Mouse (Mus musculus): Measurements from ENCODE around the gene Srgap1. TPM values are rescaled to one million over a fixed set of nuclear protein-coding genes. Genes with fewer than 3 reads are reported as not detected.

Gene Srgap1
- polyA plus RNA-seq, 1 experiment from 2014 or later, result 8.2 TPM

- ATAC-seq (replicated peaks; ENCODE audit: insufficient number of reproducible peaks, low FRiP score, low TSS enrichment), result no peak
- no peak overlapping the region for H3K27ac ChIP-seq (ENCODE audit: low read depth, low read length)
- no peak overlapping the region for H3K9ac ChIP-seq (ENCODE audit: low read depth, low read length)
- no peak overlapping the region for H3K4me2 ChIP-seq
- H3K9me3 ChIP-seq (replicated peaks; ENCODE audit: control insufficient read depth, low read length), result no peaks in the 10 kb centered on the region
- H3K4me3 ChIP-seq (ENCODE audit: low read depth, low read length), result no peak overlapping the region
- H3K36me3 ChIP-seq (ENCODE audit: control insufficient read depth, insufficient read depth, low read length), result no peaks in the 10 kb centered on the region
- H3K27me3 ChIP-seq (ENCODE audit: control insufficient read depth, insufficient read depth, low read length), result no peaks in the 10 kb centered on the region
- 71% methylated on average over 2 of the region's 2 CpGs for WGBS (ENCODE audit: insufficient replicate concordance)
- peaks cover 4% of the 10 kb centered on the region; the same call in 1 of the 2 replicates for H3K4me1 ChIP-seq (ENCODE audit: control insufficient read depth, insufficient read depth, low read length)
These were observed 188.2 kb downstream of the Srgap1 start for GRCm38 (mm10) chr10:121858911-121859310.

GRCm38 (mm10) chr10:121858086-121858485, 189.0 kb downstream of the Srgap1 start:
- no peak overlapping the region for H3K4me2 ChIP-seq
- no peak overlapping the region for H3K4me3 ChIP-seq (ENCODE audit: low read depth, low read length)
- H3K4me1 ChIP-seq (ENCODE audit: control insufficient read depth, insufficient read depth, low read length), result peaks cover 4% of the 10 kb centered on the region; the same call in 1 of the 2 replicates
- H3K9me3 ChIP-seq (replicated peaks; ENCODE audit: control insufficient read depth, low read length), result no peaks in the 10 kb centered on the region
- H3K36me3 ChIP-seq (ENCODE audit: control insufficient read depth, insufficient read depth, low read length), result no peaks in the 10 kb centered on the region
- H3K27ac ChIP-seq (ENCODE audit: low read depth, low read length), result no peak overlapping the region
- H3K9ac ChIP-seq (ENCODE audit: low read depth, low read length), result no peak overlapping the region
- WGBS (ENCODE audit: insufficient replicate concordance), result 55% methylated on average over 1 of the region's 1 CpGs
- ATAC-seq (replicated peaks; ENCODE audit: insufficient number of reproducible peaks, low FRiP score, low TSS enrichment), result no peak
- H3K27me3 ChIP-seq (ENCODE audit: control insufficient read depth, insufficient read depth, low read length), result no peaks in the 10 kb centered on the region

- Histone ChIP-seq H3K4me3 (ENCODE audit: low read depth, low read length) (no peak overlapping the region), H3K9ac (ENCODE audit: low read depth, low read length) (no peak overlapping the region), H3K9me3 (replicated peaks; ENCODE audit: control insufficient read depth, low read length) (no peaks in the 10 kb centered on the region), H3K4me1 (ENCODE audit: control insufficient read depth, insufficient read depth, low read length) (no peaks in the 10 kb centered on the region), H3K27me3 (ENCODE audit: control insufficient read depth, insufficient read depth, low read length) (no peaks in the 10 kb centered on the region), H3K4me2 (no peak overlapping the region), H3K27ac (ENCODE audit: low read depth, low read length) (no peak overlapping the region), H3K36me3 (ENCODE audit: control insufficient read depth, insufficient read depth, low read length) (0 out of 2 replicates have a peak, but pooled peaks cover 2% of the 10 kb centered on the region)
- ATAC-seq (replicated peaks; ENCODE audit: insufficient number of reproducible peaks, low FRiP score, low TSS enrichment), result no peak
- 68% methylated on average over 7 of the region's 7 CpGs for WGBS (ENCODE audit: insufficient replicate concordance)
These were observed 191.2 kb downstream of the Srgap1 start for GRCm38 (mm10) chr10:121855863-121856446.

- Histone ChIP-seq H3K4me3 (ENCODE audit: low read depth, low read length) (no peak overlapping the region), H3K36me3 (ENCODE audit: control insufficient read depth, insufficient read depth, low read length) (0 out of 2 replicates have a peak, but pooled peaks cover 2% of the 10 kb centered on the region), H3K9me3 (replicated peaks; ENCODE audit: control insufficient read depth, low read length) (no peaks in the 10 kb centered on the region), H3K9ac (ENCODE audit: low read depth, low read length) (no peak overlapping the region), H3K27me3 (ENCODE audit: control insufficient read depth, insufficient read depth, low read length) (no peaks in the 10 kb centered on the region), H3K4me1 (ENCODE audit: control insufficient read depth, insufficient read depth, low read length) (no peaks in the 10 kb centered on the region), H3K4me2 (no peak overlapping the region), H3K27ac (ENCODE audit: low read depth, low read length) (no peak overlapping the region)
- 37% methylated on average over 14 of the region's 14 CpGs for WGBS (ENCODE audit: insufficient replicate concordance)
- ATAC-seq (replicated peaks; ENCODE audit: insufficient number of reproducible peaks, low FRiP score, low TSS enrichment), result peak; percentile 26; the same call in 1 of the 2 replicates
These were observed 193.7 kb downstream of the Srgap1 start for GRCm38 (mm10) chr10:121853385-121853808.

- Histone ChIP-seq H3K9me3 (replicated peaks; ENCODE audit: control insufficient read depth, low read length) (no peaks in the 10 kb centered on the region), H3K4me3 (ENCODE audit: low read depth, low read length) (no peak overlapping the region), H3K4me1 (ENCODE audit: control insufficient read depth, insufficient read depth, low read length) (no peaks in the 10 kb centered on the region), H3K9ac (ENCODE audit: low read depth, low read length) (no peak overlapping the region), H3K4me2 (no peak overlapping the region), H3K27me3 (ENCODE audit: control insufficient read depth, insufficient read depth, low read length) (no peaks in the 10 kb centered on the region), H3K27ac (ENCODE audit: low read depth, low read length) (no peak overlapping the region), H3K36me3 (ENCODE audit: control insufficient read depth, insufficient read depth, low read length) (0 out of 2 replicates have a peak, but pooled peaks cover 2% of the 10 kb centered on the region)
- WGBS (ENCODE audit: insufficient replicate concordance), result 57% methylated on average over 2 of the region's 2 CpGs
- no peak for ATAC-seq (replicated peaks; ENCODE audit: insufficient number of reproducible peaks, low FRiP score, low TSS enrichment)
These were observed 197.6 kb downstream of the Srgap1 start for GRCm38 (mm10) chr10:121849496-121849895.

GRCm38 (mm10) chr10:121845677-121846076, 201.4 kb downstream of the Srgap1 start:
- ATAC-seq (replicated peaks; ENCODE audit: insufficient number of reproducible peaks, low FRiP score, low TSS enrichment), result no peak
- 79% methylated on average over 7 of the region's 7 CpGs for WGBS (ENCODE audit: insufficient replicate concordance)
- no peaks in the 10 kb centered on the region for H3K9me3 ChIP-seq (replicated peaks; ENCODE audit: control insufficient read depth, low read length)
- no peak overlapping the region for H3K9ac ChIP-seq (ENCODE audit: low read depth, low read length)
- no peak overlapping the region for H3K4me3 ChIP-seq (ENCODE audit: low read depth, low read length)
- H3K27ac ChIP-seq (ENCODE audit: low read depth, low read length), result no peak overlapping the region
- no peaks in the 10 kb centered on the region for H3K36me3 ChIP-seq (ENCODE audit: control insufficient read depth, insufficient read depth, low read length)
- no peaks in the 10 kb centered on the region for H3K4me1 ChIP-seq (ENCODE audit: control insufficient read depth, insufficient read depth, low read length)
- no peak overlapping the region for H3K4me2 ChIP-seq
- no peaks in the 10 kb centered on the region for H3K27me3 ChIP-seq (ENCODE audit: control insufficient read depth, insufficient read depth, low read length)

- no peaks in the 10 kb centered on the region for H3K9me3 ChIP-seq (replicated peaks; ENCODE audit: control insufficient read depth, low read length)
- peaks cover 4% of the 10 kb centered on the region; the same call in 1 of the 2 replicates for H3K36me3 ChIP-seq (ENCODE audit: control insufficient read depth, insufficient read depth, low read length)
- peak overlapping the region; percentile 69 for H3K27ac ChIP-seq (ENCODE audit: low read depth, low read length)
- H3K4me2 ChIP-seq, result peak overlapping the region; percentile 49
- H3K27me3 ChIP-seq (ENCODE audit: control insufficient read depth, insufficient read depth, low read length), result no peaks in the 10 kb centered on the region
- peaks cover 9% of the 10 kb centered on the region for H3K4me1 ChIP-seq (ENCODE audit: control insufficient read depth, insufficient read depth, low read length)
- H3K4me3 ChIP-seq (ENCODE audit: low read depth, low read length), result no peak overlapping the region
- WGBS (ENCODE audit: insufficient replicate concordance), result 65% methylated on average over 16 of the region's 16 CpGs
- no peak for ATAC-seq (replicated peaks; ENCODE audit: insufficient number of reproducible peaks, low FRiP score, low TSS enrichment)
- H3K9ac ChIP-seq (ENCODE audit: low read depth, low read length), result no peak overlapping the region
These were observed 209.8 kb downstream of the Srgap1 start for GRCm38 (mm10) chr10:121837166-121837898.

- Histone ChIP-seq H3K4me2 (peak overlapping the region; percentile 49), H3K9ac (ENCODE audit: low read depth, low read length) (no peak overlapping the region), H3K27me3 (ENCODE audit: control insufficient read depth, insufficient read depth, low read length) (no peaks in the 10 kb centered on the region), H3K4me3 (ENCODE audit: low read depth, low read length) (no peak overlapping the region), H3K36me3 (ENCODE audit: control insufficient read depth, insufficient read depth, low read length) (peaks cover 4% of the 10 kb centered on the region; the same call in 1 of the 2 replicates), H3K27ac (ENCODE audit: low read depth, low read length) (peak overlapping the region; percentile 69), H3K4me1 (ENCODE audit: control insufficient read depth, insufficient read depth, low read length) (peaks cover 9% of the 10 kb centered on the region), H3K9me3 (replicated peaks; ENCODE audit: control insufficient read depth, low read length) (no peaks in the 10 kb centered on the region)
- ATAC-seq (replicated peaks; ENCODE audit: insufficient number of reproducible peaks, low FRiP score, low TSS enrichment), result no peak
- 50% methylated on average over 18 of the region's 18 CpGs for WGBS (ENCODE audit: insufficient replicate concordance)
These were observed 210.5 kb downstream of the Srgap1 start for GRCm38 (mm10) chr10:121836507-121837165.
